Mouse (Mus musculus): ENCODE results near the gene Rnf144b. TPM values are rescaled to one million over a fixed set of nuclear protein-coding genes. Genes with fewer than 3 reads are reported as not detected.

Rnf144b gene
- total RNA-seq, 2 experiments from 2014 or later = 19.1 to 21.0 TPM

DNA sequence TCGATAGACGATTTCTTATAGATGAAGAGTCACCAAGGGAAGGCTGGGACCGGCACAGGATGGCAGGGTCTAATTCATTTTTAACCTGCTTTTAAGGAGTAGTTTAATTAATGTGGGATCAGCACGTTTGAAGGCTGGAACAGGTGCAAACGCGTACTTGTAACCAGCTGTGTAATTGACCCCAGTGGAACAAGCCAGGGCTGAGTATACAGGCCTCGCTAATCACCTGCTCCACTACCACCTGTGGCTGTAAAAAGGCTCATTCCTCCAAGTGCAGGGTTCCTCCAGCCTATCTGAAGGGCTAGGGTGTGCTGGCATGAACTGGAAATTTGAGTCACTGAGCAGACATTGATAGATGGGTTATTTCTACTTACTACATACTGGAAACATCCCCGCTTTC, 174.0 kb downstream of the Rnf144b start:
- intact Hi-C loops (cut with DNase I) = no loop called here
- DNase-seq (ENCODE audit: low spot score in 2 of 2) = no peak

Other genes with a start within 250 kb of the Rnf144b start
- 10 to 100 TPM; 17.7 to 18.1 TPM for gene Kif13a, start 192.8 kb upstream of the Rnf144b start, total RNA-seq (2021)
- gene Nhlrc1, start 107.8 kb upstream of the Rnf144b start, total RNA-seq (2021) = 10 to 100 TPM; 17.2 to 18.8 TPM
- 1 to 10 TPM; 5.7 to 8.7 TPM for gene Kdm1b, start 79.2 kb upstream of the Rnf144b start, total RNA-seq (2021)
- gene Tpmt, start 77.9 kb upstream of the Rnf144b start, total RNA-seq (2021) = 10 to 100 TPM in 1 of 2 experiments, 1 to 10 TPM in 1; 7.3 to 10.4 TPM
- 10 to 100 TPM; 47.7 to 48.5 TPM for gene Dek, start 16.5 kb upstream of the Rnf144b start, total RNA-seq (2021)

Data from left cerebral cortex, postnatal 25 days (tissue).